Mouse (Mus musculus) erythroid progenitor cell, adult 5-6 weeks (primary cell): Measurements from ENCODE around the gene Srsf7. TPM values are rescaled to one million over a fixed set of nuclear protein-coding genes. Genes with fewer than 3 reads are reported as not detected.

ENCODE experiments used
- ATAC-seq: replicated peaks from 2 replicates; pipeline ENCODE4 v1.8.0; 2016; ENCODE audit warnings: moderate number of reproducible peaks, mild to moderate bottlenecking, moderate TSS enrichment, inconsistent platforms; ENCODE audit not compliant: poor library complexity, low FRiP score, severe bottlenecking
- total RNA-seq, 2 experiments: library from RNA; stranded (forward) in 1 of 2; stranded (reverse) in 1 of 2; fragments of 150-400 nt in 1 of 2; fragments of 186-747, 209-891 nt in 1 of 2; gene quantifications; 2 replicates each; pipeline versions ENCODE4 v1.2.3 to v1.2.4; 2015 to 2017; ENCODE audit warnings: low replicate concordance in 2 of 2

Srsf7 gene
- total RNA-seq, 2 experiments from 2014 or later: 125 to 184 TPM

DNA sequence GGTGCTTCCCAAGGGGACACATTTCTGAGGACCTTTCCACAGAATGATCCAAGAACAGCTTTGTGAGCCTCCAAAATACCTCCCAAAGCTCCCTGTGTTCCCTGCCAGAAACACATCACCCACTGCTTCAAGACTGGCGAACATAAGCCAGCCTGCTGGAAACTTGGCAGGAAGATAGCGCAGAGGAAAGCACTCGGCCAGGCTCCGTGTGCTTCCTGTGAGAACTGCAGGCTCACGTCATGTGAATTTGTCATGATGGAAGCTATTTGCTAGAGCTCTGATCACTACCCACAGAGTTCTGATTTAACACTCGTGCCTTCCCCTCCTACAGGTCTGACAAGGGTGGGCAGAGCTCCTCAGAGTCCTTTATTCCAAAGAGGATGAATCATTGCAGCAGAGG is 41.4 kb downstream of the Srsf7 start:
- ATAC-seq: no peak

DNA sequence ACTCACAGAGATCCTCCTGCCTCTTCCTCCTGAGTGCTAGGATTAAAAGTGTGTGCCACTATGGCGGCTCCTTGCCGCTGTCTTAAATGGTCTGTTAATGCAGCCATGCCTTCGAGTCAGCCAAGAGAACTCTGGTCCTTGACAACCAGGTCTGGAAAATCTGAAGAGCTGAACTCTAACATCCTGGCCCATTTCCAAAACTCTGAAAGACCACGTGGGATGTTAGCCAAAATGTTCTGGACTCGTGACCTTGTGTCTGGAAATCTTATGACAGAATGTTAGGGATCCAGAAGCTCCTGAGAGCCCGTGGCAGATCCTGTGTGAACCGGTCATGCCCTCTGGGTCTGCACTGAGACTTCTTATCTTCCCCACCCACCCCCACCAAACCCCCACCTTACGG is 43.1 kb downstream of the Srsf7 start:
- no peak for ATAC-seq

DNA sequence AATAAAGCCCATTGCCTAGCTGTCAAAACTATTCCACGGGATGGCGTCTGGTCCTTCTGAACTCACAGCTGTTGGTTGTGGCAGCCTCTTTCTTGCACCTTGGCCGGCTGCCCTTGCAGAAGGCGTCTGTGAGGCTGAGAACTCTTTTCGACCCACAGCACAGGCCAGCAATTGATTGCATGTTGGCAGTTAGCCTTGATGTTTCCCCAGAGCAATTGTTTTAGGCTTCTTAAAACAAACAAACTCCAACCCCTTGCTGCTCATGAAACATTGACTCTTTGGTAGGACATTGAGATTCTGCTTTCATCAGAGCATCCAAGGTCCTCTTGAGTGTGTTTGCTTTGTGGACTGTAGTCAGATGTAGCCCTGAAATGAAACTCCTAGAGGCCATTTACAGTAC is 46.7 kb downstream of the Srsf7 start:
- no peak for ATAC-seq

DNA sequence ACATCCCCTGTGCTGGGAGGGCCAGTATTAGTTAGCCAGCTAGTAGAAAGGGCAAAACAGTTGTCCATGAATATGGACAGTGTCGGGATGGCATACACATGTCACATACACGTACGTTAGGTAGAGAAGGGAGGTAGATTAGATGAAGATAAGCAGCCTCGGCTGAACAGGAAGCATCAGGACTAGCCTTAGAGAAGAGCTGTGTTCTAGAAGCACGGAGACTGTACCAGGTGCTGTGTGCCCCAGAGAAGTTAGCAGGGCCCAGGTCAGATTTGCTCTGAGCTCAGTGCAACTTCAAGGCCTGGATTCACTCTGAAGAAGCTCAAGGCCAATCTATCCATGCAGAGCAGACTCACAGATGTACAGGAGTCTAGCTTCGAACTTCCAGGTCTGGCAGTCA is 49.6 kb downstream of the Srsf7 start:
- ATAC-seq: no peak

DNA sequence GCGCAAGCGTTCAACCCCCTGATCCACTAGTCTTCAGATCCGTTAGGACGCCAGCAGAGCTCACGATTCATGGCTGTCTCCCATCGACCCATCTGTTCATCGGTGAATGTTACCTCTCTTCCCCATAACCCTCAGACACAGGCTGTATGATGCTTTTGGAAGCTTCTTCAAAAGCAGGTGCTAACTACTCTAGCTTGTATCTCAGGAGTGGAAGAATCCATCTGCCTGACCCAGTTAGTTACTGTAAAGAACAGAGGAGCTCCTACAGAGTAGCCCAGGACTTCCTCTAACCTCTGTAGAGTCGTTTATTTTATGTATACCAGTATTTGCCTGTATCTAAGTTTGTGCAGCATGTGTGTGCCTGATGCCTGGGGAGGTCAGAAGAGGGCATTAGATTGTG is 50.2 kb downstream of the Srsf7 start:
- ATAC-seq: no peak

DNA sequence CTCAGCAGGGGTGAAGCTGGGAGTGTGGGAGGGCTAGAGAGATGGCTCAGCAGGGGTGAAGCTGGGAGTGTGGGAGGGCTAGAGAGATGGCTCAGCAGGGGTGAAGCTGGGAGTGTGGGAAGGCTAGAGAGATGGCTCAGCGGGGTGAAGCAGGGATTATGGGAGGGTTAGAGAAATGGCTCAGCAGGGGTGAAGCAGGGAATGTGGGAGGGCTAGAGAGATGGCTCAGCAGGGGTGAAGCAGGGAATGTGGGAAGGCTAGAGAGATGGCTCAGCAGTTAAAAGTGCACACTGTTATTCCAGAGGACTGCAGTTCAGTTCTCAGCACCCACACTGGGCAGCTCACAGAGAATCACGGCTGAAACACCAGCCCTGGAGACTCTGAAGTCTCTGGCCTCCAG is 53.5 kb downstream of the Srsf7 start:
- ATAC-seq: no peak

DNA sequence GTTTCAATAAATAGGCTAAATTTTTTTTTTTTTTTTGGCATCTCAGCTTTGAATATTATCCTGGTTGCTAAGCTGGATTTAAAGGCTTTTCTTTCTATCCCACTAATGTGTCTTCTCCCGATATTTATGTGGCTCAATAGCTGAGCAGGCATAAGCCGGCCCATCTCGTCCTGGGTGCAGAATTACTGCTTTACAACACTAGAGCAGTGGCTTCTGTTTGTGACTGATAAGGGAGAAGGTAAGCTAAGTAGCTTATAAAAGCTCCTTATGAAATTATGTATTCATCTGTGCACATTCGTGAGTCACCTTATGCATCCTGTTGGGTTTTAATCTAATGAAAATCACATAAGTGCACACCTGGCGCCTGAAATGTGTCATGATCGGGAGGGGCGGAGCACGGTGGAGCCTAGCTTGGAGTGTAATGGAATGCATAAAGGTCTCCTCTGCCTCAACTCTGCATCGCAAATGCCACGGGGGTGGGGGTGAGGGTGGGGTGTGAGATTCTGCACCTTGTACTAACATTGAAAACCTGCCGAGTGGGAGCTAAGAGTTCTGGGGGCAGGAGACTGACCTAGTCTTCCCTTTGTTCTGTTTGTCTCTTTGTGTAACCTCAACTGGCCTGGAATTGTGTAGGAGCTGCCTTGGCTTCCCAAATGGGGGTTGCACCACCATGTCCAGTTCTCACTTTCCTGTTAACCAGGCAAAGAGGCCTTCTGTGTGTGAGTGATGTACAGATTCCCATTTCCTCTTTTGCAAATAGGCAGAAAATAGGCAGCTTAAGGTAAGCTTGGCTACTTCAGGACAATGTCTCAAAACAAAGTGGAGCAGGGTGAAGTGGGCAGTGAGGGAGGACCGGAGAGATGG is 54.1 kb downstream of the Srsf7 start:
- ATAC-seq: no peak

DNA sequence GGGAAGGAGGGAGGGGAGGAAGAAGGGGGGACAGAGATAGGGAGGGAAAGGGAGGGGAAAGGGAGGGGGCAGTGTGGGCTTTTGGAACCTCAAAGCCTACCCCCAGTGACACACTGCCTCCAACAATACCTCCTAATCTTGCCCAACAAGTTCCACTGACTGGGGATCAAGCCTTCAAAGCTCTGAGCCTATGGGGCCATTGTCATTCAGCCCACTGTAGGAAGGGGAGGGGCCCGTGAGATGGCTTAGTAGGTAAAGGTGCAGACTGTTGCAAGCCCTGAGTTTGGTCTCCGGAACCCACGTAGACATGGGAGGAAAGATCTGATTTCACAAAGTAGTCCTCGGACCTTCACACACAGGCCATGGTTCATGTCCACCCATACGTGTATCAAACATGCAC is 55.8 kb downstream of the Srsf7 start:
- no peak for ATAC-seq

Other genes starting within 250 kb of the Srsf7 start
- gene Hnrnpll, start 145.0 kb downstream of the Srsf7 start, total RNA-seq (2015; ENCODE audit: low replicate concordance): 53.0 and 60.4 TPM in 2 replicates
- gene Hnrnpll, start 145.0 kb downstream of the Srsf7 start, total RNA-seq (2017; ENCODE audit: low replicate concordance): 37.4 and 64.8 TPM in 2 replicates
- gene Galm, start 79.8 kb downstream of the Srsf7 start, total RNA-seq (2015; ENCODE audit: low replicate concordance): 3.6 TPM in 1 of 2 replicates, not detected in the other
- 0.53 and 1.2 TPM in 2 replicates for gene Galm, start 79.8 kb downstream of the Srsf7 start, total RNA-seq (2017; ENCODE audit: low replicate concordance)
- gene Ttc39d, start 153 bp upstream of the Srsf7 start, total RNA-seq (2015; ENCODE audit: low replicate concordance): not detected in 2 replicates
- not detected in 2 replicates for gene Ttc39d, start 153 bp upstream of the Srsf7 start, total RNA-seq (2017; ENCODE audit: low replicate concordance)
- gene Gemin6, start 17.1 kb upstream of the Srsf7 start, total RNA-seq (2015; ENCODE audit: low replicate concordance): 5.9 and 14.1 TPM in 2 replicates
- gene Gemin6, start 17.1 kb upstream of the Srsf7 start, total RNA-seq (2017; ENCODE audit: low replicate concordance): 11.8 and 14.0 TPM in 2 replicates
- gene Morn2, start 82.9 kb upstream of the Srsf7 start, total RNA-seq (2015; ENCODE audit: low replicate concordance): 3.8 and 13.3 TPM in 2 replicates
- 5.1 and 8.5 TPM in 2 replicates for gene Morn2, start 82.9 kb upstream of the Srsf7 start, total RNA-seq (2017; ENCODE audit: low replicate concordance)
- gene Dhx57, start 83.2 kb upstream of the Srsf7 start, total RNA-seq (2015; ENCODE audit: low replicate concordance): 2.5 and 4.0 TPM in 2 replicates
- 1.9 and 2.7 TPM in 2 replicates for gene Dhx57, start 83.2 kb upstream of the Srsf7 start, total RNA-seq (2017; ENCODE audit: low replicate concordance)
- gene Arhgef33, start 100.1 kb upstream of the Srsf7 start, total RNA-seq (2015; ENCODE audit: low replicate concordance): not detected in 2 replicates
- gene Arhgef33, start 100.1 kb upstream of the Srsf7 start, total RNA-seq (2017; ENCODE audit: low replicate concordance): not detected in 2 replicates
- not detected in 2 replicates for gene Gm10190, start 166.2 kb upstream of the Srsf7 start, total RNA-seq (2015; ENCODE audit: low replicate concordance)
- not detected in 2 replicates for gene Gm10190, start 166.2 kb upstream of the Srsf7 start, total RNA-seq (2017; ENCODE audit: low replicate concordance)